ENCODE assay signal across 9 mouse cellular contexts in the genomic region with DNA sequence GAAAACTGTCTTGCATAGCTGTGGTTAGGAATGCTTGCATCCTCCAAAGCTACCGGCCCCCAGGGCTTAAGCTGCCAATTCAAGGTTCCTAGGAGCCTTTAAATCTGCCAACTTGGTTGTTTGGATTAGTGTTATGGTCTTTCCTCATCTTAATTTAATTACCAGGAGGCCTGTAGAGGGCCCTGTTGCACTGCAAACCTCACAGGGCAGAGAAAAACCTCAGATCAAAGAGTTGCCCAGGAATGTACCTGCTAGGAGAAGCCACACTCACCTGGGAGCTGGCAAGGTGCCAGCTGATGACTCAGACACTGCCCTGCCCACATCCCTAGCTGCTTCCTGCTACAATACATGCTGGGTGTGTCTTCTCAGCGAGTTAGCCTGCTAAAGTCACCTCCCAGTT. TPM values are rescaled to one million over a fixed set of nuclear protein-coding genes. Genes with fewer than 3 reads are reported as not detected.
DNase-seq lines count a peak whose midpoint lies in the region; ATAC-seq and TF ChIP-seq lines count a peak whose summit lies in the region.
"Had no signal": no experiment of that assay in that cellular context is flagged by ENCODE, and none has a peak within 500 bp of the region (broad histone marks: within the 10 kb centered on the region; RNA-seq: fewer than 3 reads in every experiment).

No protein-coding gene starts in this region.

- no peak for ATAC-seq in neural tube, embryonic 15.5 days (ENCODE audit: low FRiP score)

- peak; percentile 6 to 10 for DNase-seq in heart, postnatal 14 days
- DNase-seq in heart, embryonic 10.5 days (ENCODE audit: low spot score), result no peak
- DNase-seq in MEL (ENCODE audit: low read depth, low spot score), result peak; percentile 10
- peak; percentile 26 for DNase-seq in fibroblast of lung, adult 2 months (ENCODE audit: low read depth)
- DNase-seq in left cerebral cortex, postnatal 36 days (ENCODE audit: low spot score in 2 of 2), result peak; percentile 3
- no peak for DNase-seq in gastrocnemius, postnatal 4 days (ENCODE audit: low spot score in 2 of 2)

- H3K4me1 ChIP-seq in heart, embryonic 10.5 days, result no peaks in the 10 kb centered on the region
- H3K4me1 ChIP-seq in MEL (ENCODE audit: control insufficient read depth in 1 of 2, insufficient read depth in 2 of 2, low read length in 2 of 2), result no peaks in the 10 kb centered on the region
- peaks cover 5% of the 10 kb centered on the region; the same call in 1 of the 2 replicates for H3K4me1 ChIP-seq in small intestine, adult 2 months (ENCODE audit: control insufficient read depth, insufficient read depth, insufficient read length, low read length)
- no peaks in the 10 kb centered on the region for H3K4me1 ChIP-seq in neural tube, embryonic 15.5 days

- peak; percentile 41 for TF ChIP-seq RAD21 in MEL (IDR thresholded peaks at IDR 0.05; ENCODE audit: low read depth, low read length)

- peak; percentile 16 to 36 (median 24); a peak in 2 of 6 replicates for TF ChIP-seq CTCF in MEL (IDR thresholded peaks at IDR 0.05 in 2 of 3, conservative IDR thresholded peaks at IDR 0.05 in 1 of 3; ENCODE audit: control insufficient read depth in 1 of 3, insufficient read depth in 1 of 3, low read depth in 2 of 3, low read length in 3 of 3, poor library complexity in 1 of 3, severe bottlenecking in 1 of 3)
- peak; percentile 65; the same call in 1 of the 2 replicates for TF ChIP-seq CTCF in small intestine, adult 2 months (IDR thresholded peaks at IDR 0.05; ENCODE audit: extremely low read depth, insufficient read length, insufficient replicate concordance, low read depth, low read length)

- TF ChIP-seq POLR2A in MEL (IDR thresholded peaks at IDR 0.05; ENCODE audit: control insufficient read depth in 1 of 2, insufficient read depth in 1 of 2, low read depth in 1 of 2, low read length in 2 of 2, poor library complexity in 1 of 2), result no peak
- no peak for TF ChIP-seq POLR2A in small intestine, adult 2 months (IDR thresholded peaks at IDR 0.05; ENCODE audit: low read depth, low read length)

- 11% methylated on average over 2 of the region's 2 CpGs for WGBS in heart, embryonic 10.5 days
- 5% methylated on average over 2 of the region's 2 CpGs for WGBS in small intestine, adult 2 months
- WGBS in neural tube, embryonic 15.5 days, result 10% methylated on average over 2 of the region's 2 CpGs

- intact Hi-C loops in heart, postnatal 14 days (cut with DNase I), result no loop called here
- intact Hi-C loops in left cerebral cortex, postnatal 36 days (cut with DNase I), result no loop called here

- no peaks in the 10 kb centered on the region for H3K9me3 ChIP-seq in heart, embryonic 10.5 days
- H3K9me3 ChIP-seq in MEL (replicated peaks; ENCODE audit: insufficient read depth, low read length), result no peaks in the 10 kb centered on the region
- no peaks in the 10 kb centered on the region for H3K9me3 ChIP-seq in neural tube, embryonic 15.5 days (replicated peaks)

- H3K27me3 ChIP-seq in heart, embryonic 10.5 days (ENCODE audit: insufficient read depth, poor library complexity, severe bottlenecking), result no peaks in the 10 kb centered on the region
- peaks cover 0 to 4% of the 10 kb centered on the region in 2 experiments; a peak in 1 of 4 replicates for H3K27me3 ChIP-seq in MEL (ENCODE audit: control insufficient read depth in 1 of 2, insufficient read depth in 2 of 2, low read length in 2 of 2)
- no peaks in the 10 kb centered on the region for H3K27me3 ChIP-seq in small intestine, adult 2 months (ENCODE audit: control insufficient read depth, insufficient read depth, low read length)
- no peaks in the 10 kb centered on the region for H3K27me3 ChIP-seq in neural tube, embryonic 15.5 days (replicated peaks)

- H3K36me3 ChIP-seq in heart, embryonic 10.5 days, result no peaks in the 10 kb centered on the region
- no peaks in the 10 kb centered on the region for H3K36me3 ChIP-seq in MEL (ENCODE audit: control insufficient read depth in 1 of 2, insufficient read depth in 2 of 2, low read length in 2 of 2)
- H3K36me3 ChIP-seq in small intestine, adult 2 months (ENCODE audit: control insufficient read depth, insufficient read depth, low read length), result no peaks in the 10 kb centered on the region
- H3K36me3 ChIP-seq in neural tube, embryonic 15.5 days, result no peaks in the 10 kb centered on the region

- TF ChIP-seq EP300 in MEL (IDR thresholded peaks at IDR 0.05; ENCODE audit: low read depth in 1 of 2, low read length in 2 of 2), result no peak

- H3K4me2 ChIP-seq in neural tube, embryonic 15.5 days, result no peak overlapping the region

- no peak overlapping the region for H3K4me3 ChIP-seq in heart, embryonic 10.5 days
- H3K4me3 ChIP-seq in MEL (ENCODE audit: control insufficient read depth in 1 of 2, insufficient read depth in 1 of 2, low read depth in 2 of 2, low read length in 2 of 2), result no peak overlapping the region
- no peak overlapping the region for H3K4me3 ChIP-seq in small intestine, adult 2 months (ENCODE audit: low read depth, low read length)
- H3K4me3 ChIP-seq in neural tube, embryonic 15.5 days (replicated peaks), result no peak overlapping the region

- no peaks in the 10 kb centered on the region for H3K79me2 ChIP-seq in MEL (ENCODE audit: control insufficient read depth, insufficient read depth, low read length, poor library complexity)

- no peak overlapping the region for H3K9ac ChIP-seq in MEL (ENCODE audit: control insufficient read depth, low read depth, low read length, poor library complexity, severe bottlenecking)
- no peak overlapping the region for H3K9ac ChIP-seq in neural tube, embryonic 15.5 days (replicated peaks)
- H3K9ac ChIP-seq: liver, embryonic 14.5 days had no signal

- no peak overlapping the region for H3K27ac ChIP-seq in heart, embryonic 10.5 days
- no peak overlapping the region for H3K27ac ChIP-seq in MEL (ENCODE audit: control insufficient read depth, low read depth, low read length)
- no peak overlapping the region for H3K27ac ChIP-seq in small intestine, adult 2 months (ENCODE audit: insufficient read depth, low read depth, low read length)
- H3K27ac ChIP-seq in neural tube, embryonic 15.5 days (replicated peaks), result no peak overlapping the region
- H3K27ac ChIP-seq: liver, embryonic 14.5 days had no signal

TF ChIP-seq in MEL, 35 proteins besides CTCF, POLR2A, EP300 and RAD21:
- 0 out of 2 replicates have a peak, but pooled peaks have one; percentile 13 for TF ChIP-seq ZC3H11A (IDR thresholded peaks at IDR 0.05; ENCODE audit: low read depth, low read length)
- TF ChIP-seq SMC3 (IDR thresholded peaks at IDR 0.05; ENCODE audit: low read depth, low read length), result 0 out of 2 replicates have a peak, but pooled peaks have one; percentile 14
- TF ChIP-seq JUND (IDR thresholded peaks at IDR 0.05; ENCODE audit: low read depth, low read length), result no peak

RNA-seq across cellular contexts. Expression of gene Epgn, which starts 11.3 kb away (rescaled TPM):
- under 1 TPM; 0.45 to 0.51 TPM for total RNA-seq in heart, postnatal 14 days (2021)
- polyA plus RNA-seq in heart, embryonic 10.5 days (2016; fragmentation: Nextera tagmentation; extraction: Ambion mirVana), result 0.07 and 0.14 TPM in 2 replicates
- not detected in 2 replicates for total RNA-seq in MEL (2012; rRNA removed)
- polyA plus RNA-seq in MEL (2012; ENCODE audit: insufficient read depth in 1 of 2, insufficient read length in 2 of 2, low read depth in 1 of 2, low replicate concordance in 2 of 2, missing spikeins in 1 of 2), result not detected
- under 1 TPM in 1 of 2 experiments, not detected in 1; 0.23 TPM for total RNA-seq in left cerebral cortex, postnatal 36 days (2021)
- polyA plus RNA-seq in small intestine, adult 2 months (2012; rRNA removed), result not detected in 2 replicates
- under 1 TPM; 0.56 to 0.73 TPM for total RNA-seq in gastrocnemius, postnatal 4 days (2021)
- polyA plus RNA-seq in neural tube, embryonic 15.5 days (2015; fragmentation: Nextera tagmentation; extraction: Ambion mirVana), result not detected in 2 replicates

RNA-seq across cellular contexts. Expression of gene Ereg, which starts 35.9 kb away (rescaled TPM):
- under 1 TPM; 0.07 TPM for total RNA-seq in heart, postnatal 14 days (2021)
- polyA plus RNA-seq in heart, embryonic 10.5 days (2016; fragmentation: Nextera tagmentation; extraction: Ambion mirVana), result 0.06 and 0.10 TPM in 2 replicates
- total RNA-seq in MEL (2012; rRNA removed), result not detected in 2 replicates
- not detected for polyA plus RNA-seq in MEL (2012; ENCODE audit: insufficient read depth in 1 of 2, insufficient read length in 2 of 2, low read depth in 1 of 2, low replicate concordance in 2 of 2, missing spikeins in 1 of 2)
- not detected for total RNA-seq in left cerebral cortex, postnatal 36 days (2021)
- 0.90 and 1.8 TPM in 2 replicates for polyA plus RNA-seq in small intestine, adult 2 months (2012; rRNA removed)
- under 1 TPM in 1 of 2 experiments, not detected in 1; 0.10 TPM for total RNA-seq in gastrocnemius, postnatal 4 days (2021)
- polyA plus RNA-seq in neural tube, embryonic 15.5 days (2015; fragmentation: Nextera tagmentation; extraction: Ambion mirVana), result 0.20 TPM in 1 of 2 replicates, not detected in the other

Comparison
In these comparisons a context has a peak if more than half of its experiments do, and no peak if none do; other contexts are left out.
1. DNase-seq: peak in heart, postnatal 14 days (2 of 2), MEL (single experiment), fibroblast of lung, adult 2 months (single experiment) and left cerebral cortex, postnatal 36 days (2 of 2); none in heart, embryonic 10.5 days (single experiment) and gastrocnemius, postnatal 4 days (0 of 2).